Mouse (Mus musculus) 416B (cell line): Measurements from ENCODE around the gene Wwc2.

Experiments used
- DNase-seq: peaks from one replicate; pipeline ENCODE4 v3.0.0; 2011; ENCODE audit warnings: low read depth

The Wwc2 gene

GRCm38 (mm10) chr8:47786323-47786722 is 204.4 kb downstream of the Wwc2 start:
- DNase-seq = no peak

GRCm38 (mm10) chr8:47784436-47784835 is 206.3 kb downstream of the Wwc2 start:
- DNase-seq = no peak

GRCm38 (mm10) chr8:47783944-47784343 is 206.8 kb downstream of the Wwc2 start:
- no peak for DNase-seq

- DNase-seq = no peak
These were observed 207.2 kb downstream of the Wwc2 start for GRCm38 (mm10) chr8:47783544-47783943.

- DNase-seq = no peak
These were observed 208.8 kb downstream of the Wwc2 start for GRCm38 (mm10) chr8:47781881-47782280.

- no peak for DNase-seq
These were observed 211.1 kb downstream of the Wwc2 start for GRCm38 (mm10) chr8:47779589-47779988.

GRCm38 (mm10) chr8:47777415-47777814 is 213.3 kb downstream of the Wwc2 start:
- DNase-seq = no peak
